Mouse (Mus musculus) adrenal gland, postnatal 36 days (tissue): Measurements from ENCODE around the gene Skint10. TPM values are rescaled to one million over a fixed set of nuclear protein-coding genes. Genes with fewer than 3 reads are reported as not detected.

Experiments
- DNase-seq, 2 experiments: peaks; one replicate each; pipeline ENCODE4 v3.0.0; 2021; ENCODE audit warnings: mixed read lengths in 1 of 2
- long read RNA-seq, 2 experiments: library from polyadenylated mRNA; stranded (forward); transcript quantifications; one replicate each; pipeline ENCODE4 v2.0.0; 2021; ENCODE audit warnings: borderline sequencing depth in 2 of 2
- total RNA-seq, 2 experiments: library from RNA; stranded (reverse); gene quantifications; 2 replicates each; pipeline ENCODE4 v1.2.3; 2021

Skint10 gene
- total RNA-seq: not detected
- long read RNA-seq, experiment 1: 0 reads
- long read RNA-seq, experiment 2: 0 reads

DNA sequence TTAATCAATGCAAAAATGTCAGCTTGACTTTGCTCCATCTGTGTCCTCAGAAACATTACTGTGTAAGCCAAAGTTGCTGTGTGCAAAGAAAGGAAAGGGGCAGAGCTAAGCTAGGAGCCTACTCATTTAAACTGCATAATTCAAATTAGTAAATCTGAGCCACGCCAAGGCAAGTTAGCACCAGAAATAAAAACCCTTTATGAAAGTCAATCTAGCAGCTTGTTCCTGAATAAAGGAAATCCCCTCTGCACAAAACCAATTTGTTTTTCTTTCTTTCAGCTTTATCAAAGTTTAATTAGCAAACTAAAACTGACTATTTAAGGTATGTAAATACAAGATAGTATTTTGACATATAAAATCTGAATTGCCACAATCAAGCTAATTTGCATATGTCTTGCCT, at the start of gene Skint10:
Gene Skint10 (minus strand): TSS at position 101 of the 400 bp plus-strand sequence.
- no peak for DNase-seq

- no peak for DNase-seq
These were observed 16.0 kb upstream of the Skint10 start for GRCm38 (mm10) chr4:112790646-112791045.

Other genes with a start within 250 kb of the Skint10 start
- not detected for gene Skint2, start 217.7 kb downstream of the Skint10 start, total RNA-seq